Mouse (Mus musculus): ENCODE measurements around the gene Mvb12a.

DNA sequence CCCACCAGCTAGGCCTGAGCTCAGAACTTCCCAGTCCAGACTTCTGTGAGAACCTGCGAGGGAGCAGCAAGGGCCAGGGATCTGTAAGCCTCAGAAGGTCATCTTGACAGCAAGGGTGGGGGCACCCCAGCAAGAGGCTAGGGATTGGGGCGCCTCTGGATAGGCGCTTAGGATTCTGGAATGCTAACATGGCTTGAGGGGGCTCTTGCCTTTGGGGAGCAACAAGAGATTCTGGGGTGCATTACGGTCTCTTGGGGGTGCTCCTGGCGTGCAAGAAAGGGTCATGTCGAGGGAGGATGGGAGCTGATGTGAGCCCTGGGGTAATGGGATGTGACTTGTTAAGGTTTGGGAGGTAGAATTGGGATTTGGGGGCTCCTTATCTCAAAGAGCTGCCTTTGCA lies 26.2 kb downstream of the Mvb12a start:
- TF ChIP-seq POLR2A (IDR thresholded peaks at IDR 0.05; ENCODE audit: insufficient read depth, low read depth, low read length), result no peak
- TF ChIP-seq CTCF (IDR thresholded peaks at IDR 0.05; ENCODE audit: insufficient read depth, low read depth, low read length), result no peak

Data from olfactory bulb, adult 2 months (tissue).